Mouse (Mus musculus) regulatory T cell (primary cell): ENCODE measurements around the gene Slc37a4.
"Not testable (repeated sequence)": the region's sequence is repeated elsewhere in the genome, so short reads cannot be mapped to it uniquely, and the experiment has no call there.

Source experiments
- in situ Hi-C: fragments of 300-600 bp; cut with MboI, MseI; formaldehyde crosslinking; loops from one replicate; pipeline ENCODE4 v1.15.1; 2025; ENCODE audit warnings: high pct_unique_total_duplicates

The Slc37a4 gene

DNA sequence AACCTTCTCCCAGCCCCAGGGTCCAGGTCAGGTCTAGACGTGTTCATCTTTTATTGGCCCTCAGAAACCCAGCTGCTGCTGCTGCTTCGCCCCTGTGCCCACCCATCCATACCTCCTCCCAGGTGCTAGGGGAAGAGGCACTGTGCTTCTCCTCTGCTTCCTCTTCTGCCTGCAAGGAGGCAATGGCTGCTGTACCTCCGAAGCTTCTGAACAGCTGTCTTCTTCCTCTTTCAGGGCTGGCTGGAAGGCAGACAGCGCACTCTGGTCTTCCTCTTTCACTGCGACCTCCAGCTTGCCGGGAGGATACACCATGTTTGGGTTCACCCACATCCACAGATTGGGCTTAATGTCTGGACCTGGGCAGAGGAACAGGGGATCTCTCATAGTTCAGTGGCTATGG lies 39.1 kb downstream of the Slc37a4 start:
- in situ Hi-C loops = no loop called here

DNA sequence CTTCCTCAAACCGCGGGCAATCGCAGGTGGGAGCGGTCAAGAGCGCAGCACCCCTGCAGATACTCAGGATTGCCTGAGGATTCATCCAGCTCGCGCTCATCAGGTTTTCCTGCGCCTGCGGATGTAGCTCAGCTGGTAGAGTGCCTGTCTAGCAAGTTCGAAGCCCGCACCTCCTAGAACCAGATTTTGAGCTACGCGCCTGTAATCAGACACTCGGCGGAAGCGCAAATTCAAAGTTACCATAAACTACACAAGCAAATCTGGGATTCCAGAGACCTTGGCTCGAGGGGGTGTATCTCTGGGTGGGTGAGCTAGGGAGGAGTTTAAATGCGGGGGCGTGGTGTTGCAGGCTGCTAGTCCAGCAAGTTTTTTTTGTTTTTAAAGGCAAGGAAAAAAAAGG lies 44.3 kb downstream of the Slc37a4 start, which contains the start of gene Foxr1:
Foxr1 (minus strand) TSS at position 176 of the 400 bp plus-strand sequence.
- in situ Hi-C loops = no loop called here

DNA sequence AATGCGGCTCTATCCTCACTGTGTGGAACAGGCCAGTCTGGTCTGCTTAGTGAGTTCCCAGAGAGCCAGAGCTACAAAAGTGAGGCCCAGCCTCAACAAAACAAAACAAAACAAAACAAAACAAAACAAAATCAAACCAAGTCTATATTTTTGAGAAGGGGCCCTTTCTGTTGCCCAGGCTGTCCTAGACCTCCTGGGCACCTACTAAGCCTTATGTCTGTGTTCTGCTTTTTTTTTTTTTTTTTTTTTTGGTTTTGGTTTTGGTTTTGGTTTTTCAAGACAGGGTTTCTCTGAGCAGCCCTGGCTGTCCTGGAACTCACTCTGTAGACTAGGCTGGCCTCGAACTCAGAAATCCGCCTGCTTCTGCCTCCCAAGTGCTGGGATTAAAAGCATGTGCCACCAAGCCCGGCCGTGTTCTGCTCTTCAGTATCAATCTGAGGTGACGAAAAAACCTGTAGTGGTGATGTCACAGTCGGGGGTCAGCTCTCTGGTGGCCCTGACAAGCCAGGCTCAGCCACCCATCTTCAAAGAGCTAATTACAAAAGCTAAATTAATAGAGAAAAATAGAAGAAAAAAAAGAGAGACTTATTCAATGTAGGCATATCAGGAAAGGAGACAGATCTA lies 47.9 kb downstream of the Slc37a4 start:
- in situ Hi-C loops = not testable (repeated sequence)

DNA sequence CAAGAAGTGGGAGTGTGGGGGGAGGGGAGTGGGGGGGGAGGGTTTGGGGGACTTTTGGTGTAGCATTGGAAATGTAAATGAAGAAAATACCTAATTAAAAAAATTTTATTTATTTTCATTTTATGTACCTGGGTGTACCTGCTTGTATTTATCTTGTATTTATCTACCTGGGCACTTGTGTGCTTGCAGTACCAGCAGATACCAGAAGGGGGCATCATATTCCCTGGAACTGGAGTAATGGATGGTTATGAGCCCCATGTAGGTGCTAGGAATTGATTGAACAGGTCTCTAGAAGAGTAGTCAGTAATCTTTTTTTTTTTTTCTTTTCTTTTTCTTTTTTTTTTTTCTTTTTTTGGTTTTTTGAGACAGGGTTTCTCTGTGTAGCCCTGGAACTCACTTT lies 53.7 kb downstream of the Slc37a4 start:
- in situ Hi-C loops = loop anchor here (5.0 kb wide), 1 partner anchor 202 kb away; no protein-coding TSS in a partner anchor
